Mouse (Mus musculus) cortical plate, adult 2 months (tissue): Measurements from ENCODE around the gene Arfip1.

Experiments
- CTCF ChIP-seq: fragments of 200-500 bp; IDR thresholded peaks from 2 replicates; pipeline ENCODE4 v1.5.1; 2011; ENCODE audit warnings: mild to moderate bottlenecking, control low read depth, low read length; ENCODE audit not compliant: insufficient read depth; ENCODE audit errors: extremely low read depth
- POLR2A ChIP-seq: fragments of 200-500 bp; IDR thresholded peaks from 2 replicates; pipeline ENCODE4 v1.6.1; 2011; ENCODE audit warnings: mild to moderate bottlenecking, low read length, control low read depth; ENCODE audit not compliant: insufficient read depth; ENCODE audit errors: extremely low read depth

- TF ChIP-seq POLR2A (no peak), CTCF (no peak)
These were observed 93.7 kb downstream of the Arfip1 start for GRCm38 (mm10) chr3:84488716-84489115.
